Mouse (Mus musculus) MEL (cell line): ENCODE results near the gene Tnfaip1. TPM values are rescaled to one million over a fixed set of nuclear protein-coding genes. Genes with fewer than 3 reads are reported as not detected.
A peak's percentile ranks its signal among the peaks of the same experiment; 100 is the strongest.

Experiments used
- DNase-seq: peaks from one replicate; pipeline ENCODE4 v3.0.0; 2011; ENCODE audit warnings: low read depth, low spot score
- H3K27ac ChIP-seq: 2 replicates; pipeline ENCODE4 v1.5.1; 2012; ENCODE audit warnings: low read depth, mild to moderate bottlenecking, control low read depth, low read length, moderate library complexity; ENCODE audit not compliant: control insufficient read depth
- H3K27me3 ChIP-seq, 2 experiments: fragments of 150-350 bp in 1 of 2; sonication (generic) in 1 of 2; 2 replicates each; pipeline ENCODE4 v1.6.1; 2012; ENCODE audit warnings: low read length in 2 of 2, mild to moderate bottlenecking in 2 of 2, improper control_type of control experiment in 1 of 2, moderate library complexity in 1 of 2; ENCODE audit not compliant: insufficient read depth in 2 of 2, control insufficient read depth in 1 of 2
- H3K36me3 ChIP-seq, 2 experiments: 2 replicates each; pipeline ENCODE4 v1.6.1; 2012 to 2014; ENCODE audit warnings: low read length in 2 of 2, improper control_type of control experiment in 1 of 2, inconsistent platforms in 1 of 2, mild to moderate bottlenecking in 1 of 2; ENCODE audit not compliant: insufficient read depth in 2 of 2, control insufficient read depth in 1 of 2
- H3K4me1 ChIP-seq, 2 experiments: fragments of 150-350 bp in 1 of 2; sonication (generic) in 1 of 2; 2 replicates each; pipeline ENCODE4 v1.6.1; 2012; ENCODE audit warnings: low read length in 2 of 2, improper control_type of control experiment in 1 of 2, mild to moderate bottlenecking in 1 of 2; ENCODE audit not compliant: insufficient read depth in 2 of 2, control insufficient read depth in 1 of 2
- H3K4me3 ChIP-seq, 2 experiments: fragments of 150-350 bp in 1 of 2; sonication (generic) in 1 of 2; 2 replicates each; pipeline ENCODE4 v1.5.1; 2012; ENCODE audit warnings: low read depth in 2 of 2, low read length in 2 of 2, mild to moderate bottlenecking in 2 of 2, moderate library complexity in 2 of 2, control low read depth in 1 of 2, improper control_type of control experiment in 1 of 2; ENCODE audit not compliant: control insufficient read depth in 1 of 2, insufficient read depth in 1 of 2
- H3K79me2 ChIP-seq: 2 replicates; pipeline ENCODE4 v1.6.1; 2012; ENCODE audit warnings: mild to moderate bottlenecking, low read length, moderate library complexity; ENCODE audit not compliant: control insufficient read depth, poor library complexity, insufficient read depth
- H3K9ac ChIP-seq: 2 replicates; pipeline ENCODE4 v1.6.1; 2012; ENCODE audit warnings: low read depth, mild to moderate bottlenecking, control low read depth, low read length, moderate library complexity; ENCODE audit not compliant: control insufficient read depth, poor library complexity, severe bottlenecking
- H3K9me3 ChIP-seq: fragments of 150-350 bp; sonication (generic); replicated peaks from 2 replicates; pipeline ENCODE4 v1.6.1; 2012; ENCODE audit warnings: mild to moderate bottlenecking, low read length, improper control_type of control experiment, moderate library complexity; ENCODE audit not compliant: insufficient read depth
- CHD2 ChIP-seq: IDR thresholded peaks from 2 replicates; pipeline ENCODE4 v1.6.1; 2011; ENCODE audit warnings: low read length, improper control_type of control experiment
- CTCF ChIP-seq, 3 experiments: IDR thresholded peaks in 2 of 3; conservative IDR thresholded peaks in 1 of 3; 2 replicates each; pipeline ENCODE4 v1.5.1; 2011 to 2012; ENCODE audit warnings: low read length in 3 of 3, low read depth in 2 of 3, mild to moderate bottlenecking in 2 of 3, improper control_type of control experiment in 1 of 3, inconsistent platforms in 1 of 3, mixed read lengths in 1 of 3, moderate library complexity in 1 of 3; ENCODE audit not compliant: control insufficient read depth in 1 of 3, insufficient read depth in 1 of 3, poor library complexity in 1 of 3, severe bottlenecking in 1 of 3
- E2F4 ChIP-seq: IDR thresholded peaks from 2 replicates; pipeline ENCODE4 v1.6.1; 2011; ENCODE audit warnings: low read depth, low read length, improper control_type of control experiment, borderline replicate concordance
- ELF1 ChIP-seq: IDR thresholded peaks from 2 replicates; pipeline ENCODE4 v1.6.1; 2014; ENCODE audit warnings: low read depth, mild to moderate bottlenecking, inconsistent platforms, low read length, improper control_type of control experiment, moderate library complexity
- GABPA ChIP-seq: IDR thresholded peaks from 2 replicates; pipeline ENCODE4 v1.6.1; 2012; ENCODE audit warnings: low read depth, mild to moderate bottlenecking, inconsistent platforms, low read length, improper control_type of control experiment, moderate library complexity
- GATA1 ChIP-seq: IDR thresholded peaks from 2 replicates; pipeline ENCODE4 v1.6.1; 2011; ENCODE audit warnings: low read depth, low read length, improper control_type of control experiment
- HCFC1 ChIP-seq: IDR thresholded peaks from 2 replicates; pipeline ENCODE4 v1.6.1; 2012; ENCODE audit warnings: low read depth, mild to moderate bottlenecking, inconsistent platforms, low read length, improper control_type of control experiment, moderate library complexity
- JUND ChIP-seq: IDR thresholded peaks from 2 replicates; pipeline ENCODE4 v1.6.1; 2011; ENCODE audit warnings: low read depth, mild to moderate bottlenecking, improper control_type of control experiment, low read length
- KAT2A ChIP-seq: conservative IDR thresholded peaks from 2 replicates; pipeline ENCODE4 v1.6.1; 2012; ENCODE audit warnings: low read depth, low read length, improper control_type of control experiment, inconsistent platforms
- MAFK ChIP-seq: IDR thresholded peaks from 2 replicates; pipeline ENCODE4 v1.6.1; 2011; ENCODE audit warnings: low read depth, mild to moderate bottlenecking, low read length, improper control_type of control experiment, borderline replicate concordance
- MAZ ChIP-seq: IDR thresholded peaks from 2 replicates; pipeline ENCODE4 v1.6.1; 2012; ENCODE audit warnings: low read depth, mild to moderate bottlenecking, inconsistent platforms, low read length, improper control_type of control experiment
- MYC ChIP-seq: IDR thresholded peaks from 2 replicates; pipeline ENCODE4 v1.6.1; 2011; ENCODE audit warnings: low read depth, mild to moderate bottlenecking, low read length, improper control_type of control experiment, moderate library complexity
- NELFE ChIP-seq: IDR thresholded peaks from 2 replicates; pipeline ENCODE4 v1.6.1; 2011; ENCODE audit warnings: low read depth, low read length, improper control_type of control experiment
- POLR2AphosphoS2 ChIP-seq: IDR thresholded peaks from 2 replicates; pipeline ENCODE4 v1.6.1; 2011; ENCODE audit warnings: low read length, improper control_type of control experiment
- RAD21 ChIP-seq: IDR thresholded peaks from 2 replicates; pipeline ENCODE4 v1.6.1; 2011; ENCODE audit warnings: mild to moderate bottlenecking, low read depth, low read length, improper control_type of control experiment
- RCOR1 ChIP-seq: IDR thresholded peaks from 2 replicates; pipeline ENCODE4 v1.6.1; 2012; ENCODE audit warnings: low read depth, mild to moderate bottlenecking, inconsistent platforms, low read length, improper control_type of control experiment
- SIN3A ChIP-seq: IDR thresholded peaks from 2 replicates; pipeline ENCODE4 v1.6.1; 2012; ENCODE audit warnings: low read length, improper control_type of control experiment, inconsistent platforms
- SMC3 ChIP-seq: IDR thresholded peaks from 2 replicates; pipeline ENCODE4 v1.6.1; 2011; ENCODE audit warnings: low read depth, low read length, improper control_type of control experiment
- TAL1 ChIP-seq: IDR thresholded peaks from 2 replicates; pipeline ENCODE4 v1.6.1; 2012; ENCODE audit warnings: mild to moderate bottlenecking, inconsistent platforms, low read length, moderate library complexity, mixed read lengths
- TCF12 ChIP-seq: IDR thresholded peaks from 2 replicates; pipeline ENCODE4 v1.6.1; 2014; ENCODE audit warnings: low read depth, mild to moderate bottlenecking, inconsistent platforms, low read length, improper control_type of control experiment, moderate library complexity
- USF1 ChIP-seq: IDR thresholded peaks from 2 replicates; pipeline ENCODE4 v1.6.1; 2014; ENCODE audit warnings: low read depth, mild to moderate bottlenecking, inconsistent platforms, low read length, improper control_type of control experiment, moderate library complexity
- ZC3H11A ChIP-seq: IDR thresholded peaks from 2 replicates; pipeline ENCODE4 v1.6.1; 2012; ENCODE audit warnings: low read depth, mild to moderate bottlenecking, inconsistent platforms, low read length, improper control_type of control experiment
- ZKSCAN1 ChIP-seq: IDR thresholded peaks from 2 replicates; pipeline ENCODE4 v1.6.1; 2012; ENCODE audit warnings: low read depth, mild to moderate bottlenecking, inconsistent platforms, low read length, improper control_type of control experiment, moderate library complexity
- ZMIZ1 ChIP-seq: IDR thresholded peaks from 2 replicates; pipeline ENCODE4 v1.6.1; 2012; ENCODE audit warnings: low read depth, mild to moderate bottlenecking, inconsistent platforms, low read length, improper control_type of control experiment, moderate library complexity
- polyA plus RNA-seq, 2 experiments: library from polyadenylated mRNA; stranded (reverse) in 1 of 2; unstranded in 1 of 2; fragments of >175 nt in 1 of 2; fragments of >200 nt in 1 of 2; gene quantifications; 2 replicates each; pipeline versions ENCODE4 v1.2.1 to v1.2.4; 2012; ENCODE audit warnings: low replicate concordance in 2 of 2, low read depth in 1 of 2; ENCODE audit not compliant: insufficient read length in 2 of 2, insufficient read depth in 1 of 2, missing spikeins in 1 of 2
- total RNA-seq: library from RNA; depleted of rRNA; stranded (reverse); fragments of 300-350 nt; gene quantifications from 2 replicates; pipeline ENCODE4 v1.2.3, GENCODE M21; 2012

Gene Tnfaip1
- total and polyA plus RNA-seq, 3 experiments = 3.9 to 7.4 TPM; not detected in 1

GRCm38 (mm10) chr11:78522481-78522997 lies 13.6 kb downstream of the Tnfaip1 start:
- Histone ChIP-seq H3K79me2 (no peaks in the 10 kb centered on the region), H3K9me3 (no peaks in the 10 kb centered on the region), H3K9ac (no peak overlapping the region), H3K36me3 (peaks cover 0 to 9% of the 10 kb centered on the region in 2 experiments; a peak in 2 of 4 replicates), H3K4me1 (no peaks in the 10 kb centered on the region), H3K27ac (no peak overlapping the region), H3K4me3 (no peak overlapping the region), H3K27me3 (no peaks in the 10 kb centered on the region)
- TF ChIP-seq SMC3 (peak; percentile 71), USF1 (no peak), SIN3A (no peak), ZC3H11A (peak; percentile 41), JUND (no peak), HCFC1 (no peak), CTCF (IDR thresholded peaks at IDR 0.05 in 2 of 3, conservative IDR thresholded peaks at IDR 0.05 in 1 of 3; ENCODE audit: control insufficient read depth in 1 of 3, insufficient read depth in 1 of 3, low read depth in 2 of 3, low read length in 3 of 3, poor library complexity in 1 of 3, severe bottlenecking in 1 of 3) (peak in 2 of 3 experiments; percentile 37 to 75; a peak in 3 of 6 replicates), MYC (no peak), CHD2 (no peak), RAD21 (peak; percentile 68), TCF12 (no peak), MAFK (no peak), GATA1 (no peak), ELF1 (no peak), POLR2AphosphoS2 (no peak), RCOR1 (peak; percentile 18; the same call in 1 of the 2 replicates)
- peak; percentile 68 for DNase-seq

GRCm38 (mm10) chr11:78521880-78522279 lies 14.3 kb downstream of the Tnfaip1 start:
- Histone ChIP-seq H3K79me2 (no peaks in the 10 kb centered on the region), H3K36me3 (peaks cover 0 to 10% of the 10 kb centered on the region in 2 experiments; a peak in 2 of 4 replicates), H3K9me3 (no peaks in the 10 kb centered on the region), H3K27ac (no peak overlapping the region), H3K9ac (no peak overlapping the region), H3K4me1 (no peaks in the 10 kb centered on the region), H3K27me3 (no peaks in the 10 kb centered on the region), H3K4me3 (no peak overlapping the region)
- TF ChIP-seq GATA1 (no peak), TAL1 (no peak), CTCF (IDR thresholded peaks at IDR 0.05 in 2 of 3, conservative IDR thresholded peaks at IDR 0.05 in 1 of 3; ENCODE audit: control insufficient read depth in 1 of 3, insufficient read depth in 1 of 3, low read depth in 2 of 3, low read length in 3 of 3, poor library complexity in 1 of 3, severe bottlenecking in 1 of 3) (no peak), ZKSCAN1 (no peak), HCFC1 (no peak), CHD2 (no peak), GABPA (no peak), E2F4 (no peak), TCF12 (no peak), RAD21 (no peak), NELFE (no peak), ZMIZ1 (no peak), MAFK (no peak), USF1 (no peak), KAT2A (no peak), MAZ (no peak)
- no peak for DNase-seq
